Mouse (Mus musculus) lung, embryonic 16.5 days (tissue): ENCODE results near the gene Fam19a2. TPM values are rescaled to one million over a fixed set of nuclear protein-coding genes. Genes with fewer than 3 reads are reported as not detected.

Experiments
- ATAC-seq: fragments of 200-750 bp; cut with Nextera tagmentation; 2 replicates; pipeline ENCODE4 v1.8.0; 2017; ENCODE audit warnings: low read depth, mild to moderate bottlenecking, moderate library complexity
- H3K27ac ChIP-seq: fragments of 300-500 bp; sonication (generic); 2 replicates; pipeline ENCODE4 v1.5.1; 2014; ENCODE audit warnings: mild to moderate bottlenecking, control low read depth, low read length
- H3K27me3 ChIP-seq: fragments of 300-500 bp; sonication (generic); 2 replicates; pipeline ENCODE4 v1.6.1; 2014; ENCODE audit warnings: low read depth, low read length, mixed read lengths; ENCODE audit not compliant: control insufficient read depth, insufficient read depth
- H3K36me3 ChIP-seq: fragments of 300-500 bp; sonication (generic); 2 replicates; pipeline ENCODE4 v1.6.1; 2014; ENCODE audit warnings: low read length; ENCODE audit not compliant: control insufficient read depth, insufficient read depth
- H3K4me1 ChIP-seq: fragments of 300-500 bp; sonication (generic); replicated peaks from 2 replicates; pipeline ENCODE4 v1.6.1; 2014; ENCODE audit warnings: low read length, mixed read lengths; ENCODE audit not compliant: control insufficient read depth, insufficient read depth
- H3K4me2 ChIP-seq: fragments of 300-500 bp; sonication (generic); 2 replicates; pipeline ENCODE4 v1.6.1; 2014; ENCODE audit warnings: low read depth, low read length, control low read depth
- H3K4me3 ChIP-seq: fragments of 300-500 bp; sonication (generic); 2 replicates; pipeline ENCODE4 v1.5.1; 2014; ENCODE audit warnings: mild to moderate bottlenecking, low read length, control low read depth
- H3K9ac ChIP-seq: fragments of 300-500 bp; sonication (generic); 2 replicates; pipeline ENCODE4 v1.6.1; 2014; ENCODE audit warnings: low read length, control low read depth
- H3K9me3 ChIP-seq: fragments of 300-500 bp; sonication (generic); 2 replicates; pipeline ENCODE4 v1.6.1; 2016; ENCODE audit warnings: low read length; ENCODE audit not compliant: control insufficient read depth
- WGBS: fragments of 180-500 bp; shearing (Covaris S2); extraction: QIAGEN DNeasy Blood & Tissue Kit; methylation state at CpG from one replicate; pipeline ENCODE4 v1.1.7; 2014; 5-methylcytosine and 5-hydroxymethylcytosine counted together
- polyA plus RNA-seq: library from polyadenylated mRNA; unstranded; fragments of >200 nt; fragmentation: Nextera tagmentation; extraction: Ambion mirVana; gene quantifications from 2 replicates; pipeline ENCODE4 v1.2.1, GENCODE M21; 2015

Gene Fam19a2
- polyA plus RNA-seq, 1 experiment from 2014 or later: 1.8 TPM

DNA sequence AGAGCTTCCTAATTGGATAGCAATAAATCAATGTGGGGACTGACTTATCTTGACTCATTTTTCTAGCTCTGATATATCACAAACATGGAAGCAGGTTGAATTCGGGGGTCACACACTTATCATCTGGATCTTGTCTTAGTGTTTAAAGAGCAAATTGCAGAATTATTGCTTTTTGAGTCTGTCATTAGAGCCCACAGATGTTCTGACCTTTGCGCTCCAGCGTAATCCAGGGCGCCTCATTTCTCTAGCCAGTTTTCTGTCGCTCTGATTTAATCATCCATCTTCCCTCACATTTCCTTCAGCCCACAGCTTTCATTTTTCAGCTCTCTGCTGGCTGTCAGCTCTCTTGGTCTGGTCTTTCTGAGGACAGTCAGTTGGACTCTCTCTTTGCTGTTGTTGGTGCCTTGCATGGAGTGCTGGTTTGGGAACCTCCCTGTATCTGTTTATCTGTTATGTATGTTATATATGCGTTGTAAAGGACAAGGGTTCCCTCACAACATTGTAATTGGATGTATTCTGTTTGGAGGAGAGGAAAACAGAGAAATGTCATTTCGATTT is 154.9 kb downstream of the Fam19a2 start:
- Histone ChIP-seq H3K4me1 (no peaks in the 10 kb centered on the region), H3K4me2 (no peak overlapping the region), H3K27me3 (no peaks in the 10 kb centered on the region), H3K9me3 (no peaks in the 10 kb centered on the region), H3K27ac (no peak overlapping the region), H3K9ac (no peak overlapping the region), H3K4me3 (no peak overlapping the region), H3K36me3 (no peaks in the 10 kb centered on the region)
- 47% methylated on average over 7 of the region's 7 CpGs for WGBS
- ATAC-seq: no peak

DNA sequence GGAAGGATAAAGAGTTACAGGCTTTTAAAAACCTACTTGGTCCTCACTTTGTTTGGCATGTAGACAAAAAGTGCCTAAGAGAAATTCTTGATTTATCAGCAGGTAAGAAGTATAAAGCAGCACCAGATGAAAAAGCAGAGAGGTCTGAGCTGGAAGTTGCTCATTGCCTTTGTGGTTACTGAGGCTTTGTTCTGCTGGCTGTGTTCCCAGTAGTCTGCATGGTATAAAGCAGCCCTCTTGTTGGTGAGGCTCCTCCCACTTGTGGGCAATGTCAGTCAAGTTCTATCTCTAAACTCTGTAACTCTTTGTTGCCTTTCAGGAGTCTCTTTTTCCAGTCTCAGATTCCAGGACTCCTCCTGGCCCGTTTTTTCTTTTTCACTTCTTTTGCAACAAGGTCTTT is 156.5 kb downstream of the Fam19a2 start:
- ATAC-seq: no peak
- 87% methylated on average over 1 of the region's 1 CpGs for WGBS
- Histone ChIP-seq H3K27me3 (no peaks in the 10 kb centered on the region), H3K4me2 (no peak overlapping the region), H3K4me3 (no peak overlapping the region), H3K9me3 (no peaks in the 10 kb centered on the region), H3K27ac (no peak overlapping the region), H3K9ac (no peak overlapping the region), H3K36me3 (no peaks in the 10 kb centered on the region), H3K4me1 (no peaks in the 10 kb centered on the region)

DNA sequence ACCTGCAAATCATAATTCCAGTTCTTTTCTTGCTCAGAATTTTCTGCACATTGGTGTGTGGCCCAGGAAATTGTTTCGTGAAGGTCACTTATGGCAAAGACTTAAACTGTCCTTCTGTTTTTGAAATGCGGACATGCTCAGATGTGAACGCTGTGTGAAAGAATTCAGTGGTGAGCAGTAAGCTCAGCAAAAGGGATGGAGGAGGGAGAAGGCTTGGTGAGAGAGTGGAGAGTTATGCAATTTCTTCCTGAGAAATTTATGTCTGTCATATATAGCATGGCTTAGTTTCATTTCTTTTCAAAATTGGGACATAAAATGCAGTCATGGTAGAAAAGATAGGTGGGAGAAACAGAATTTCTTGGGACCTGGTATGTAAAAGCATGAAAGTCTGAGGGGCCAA is 160.7 kb downstream of the Fam19a2 start:
- H3K4me3 ChIP-seq: no peak overlapping the region
- no peak overlapping the region for H3K9ac ChIP-seq
- WGBS: 87% methylated on average over 3 of the region's 3 CpGs
- no peak overlapping the region for H3K27ac ChIP-seq
- no peak overlapping the region for H3K4me2 ChIP-seq
- no peaks in the 10 kb centered on the region for H3K4me1 ChIP-seq
- H3K9me3 ChIP-seq: no peaks in the 10 kb centered on the region
- H3K27me3 ChIP-seq: no peaks in the 10 kb centered on the region
- ATAC-seq: no peak
- no peaks in the 10 kb centered on the region for H3K36me3 ChIP-seq

DNA sequence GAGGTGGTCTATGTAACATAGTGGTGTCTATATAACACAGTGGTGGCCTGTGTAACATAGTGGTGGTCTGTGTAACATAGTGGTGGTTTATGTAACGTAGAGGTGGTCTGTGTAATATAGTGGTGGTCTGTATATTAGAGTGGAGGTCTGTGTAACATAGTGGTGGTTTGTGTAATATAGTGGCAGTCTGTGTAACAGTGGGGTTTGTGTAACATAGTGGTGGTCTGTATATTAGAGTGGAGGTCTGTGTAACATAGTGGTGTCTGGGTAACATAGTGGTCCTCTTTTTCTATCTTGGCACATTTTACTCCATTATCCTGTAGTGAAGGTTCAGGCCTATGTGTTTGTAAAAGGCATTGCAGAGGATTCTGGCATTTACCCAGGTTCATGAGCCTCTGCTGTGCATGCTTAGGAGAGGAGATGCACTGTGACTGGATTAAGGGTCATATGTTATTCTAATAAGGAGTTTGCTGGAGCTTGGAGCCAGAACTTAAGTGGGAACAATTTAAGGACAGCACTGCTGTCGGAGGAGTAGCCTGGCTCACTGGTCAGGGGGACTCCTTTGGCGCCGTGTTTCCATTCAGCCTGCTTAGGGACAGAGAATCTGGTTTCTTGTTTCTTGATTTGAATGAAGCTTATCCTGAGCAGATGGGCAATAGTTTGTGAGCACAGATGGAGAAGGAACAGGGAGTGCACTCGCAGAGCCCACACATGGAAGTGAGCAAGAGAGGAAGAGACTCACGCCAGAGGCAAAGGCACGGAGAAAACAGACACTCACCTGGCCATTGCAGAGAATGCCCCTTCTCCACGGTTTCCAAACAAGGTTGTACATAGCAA is 162.9 kb downstream of the Fam19a2 start:
- H3K9ac ChIP-seq: no peak overlapping the region
- H3K4me1 ChIP-seq: no peaks in the 10 kb centered on the region
- no peaks in the 10 kb centered on the region for H3K27me3 ChIP-seq
- no peaks in the 10 kb centered on the region for H3K36me3 ChIP-seq
- no peak overlapping the region for H3K4me3 ChIP-seq
- WGBS: 81% methylated on average over 8 of the region's 8 CpGs
- H3K4me2 ChIP-seq: no peak overlapping the region
- H3K9me3 ChIP-seq: no peaks in the 10 kb centered on the region
- H3K27ac ChIP-seq: no peak overlapping the region
- ATAC-seq: no peak

DNA sequence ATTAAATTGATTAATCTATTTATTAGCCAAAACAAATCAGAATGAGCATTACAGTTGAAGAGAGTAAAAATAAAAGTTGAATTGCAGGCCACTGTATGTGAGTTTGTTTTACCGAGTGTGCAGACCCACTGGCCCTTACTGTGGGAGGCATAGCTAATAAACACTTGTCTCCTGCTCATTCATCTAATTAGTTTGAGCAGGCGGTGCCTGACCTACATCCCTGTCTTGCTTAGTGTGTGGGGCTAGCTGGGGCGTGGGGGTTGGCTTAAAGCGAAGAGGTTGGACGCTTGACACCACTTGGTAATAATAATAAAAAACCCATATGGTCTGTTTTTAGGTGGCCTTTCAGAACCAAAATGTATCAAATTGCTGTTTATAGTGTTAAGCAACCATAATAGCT is 167.8 kb downstream of the Fam19a2 start:
- H3K9me3 ChIP-seq: no peaks in the 10 kb centered on the region
- ATAC-seq: no peak
- H3K36me3 ChIP-seq: no peaks in the 10 kb centered on the region
- no peaks in the 10 kb centered on the region for H3K27me3 ChIP-seq
- H3K4me2 ChIP-seq: no peak overlapping the region
- no peak overlapping the region for H3K4me3 ChIP-seq
- H3K4me1 ChIP-seq: no peaks in the 10 kb centered on the region
- H3K27ac ChIP-seq: no peak overlapping the region
- 65% methylated on average over 5 of the region's 5 CpGs for WGBS
- H3K9ac ChIP-seq: no peak overlapping the region

DNA sequence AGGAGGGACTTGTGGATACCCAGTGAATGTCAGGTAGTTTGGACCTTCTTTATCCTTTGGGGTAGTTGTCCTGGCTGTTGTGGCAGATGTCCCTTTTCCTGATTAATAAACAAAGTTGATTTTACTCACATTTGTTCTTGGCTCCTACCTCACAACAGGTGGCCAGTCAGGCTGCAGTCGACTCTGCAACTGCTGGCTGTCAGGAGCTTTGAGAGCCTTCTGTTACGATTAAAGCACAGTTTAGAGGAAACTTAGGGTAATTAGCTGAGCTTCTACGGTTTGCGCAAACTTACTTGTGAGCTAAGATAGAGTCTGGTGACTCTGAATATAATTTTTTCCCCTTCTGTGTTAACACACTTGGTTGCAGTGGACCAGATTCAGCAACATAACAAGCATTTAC is 173.8 kb downstream of the Fam19a2 start:
- WGBS: 78% methylated on average over 4 of the region's 4 CpGs
- Histone ChIP-seq H3K4me1 (no peaks in the 10 kb centered on the region), H3K27ac (no peak overlapping the region), H3K9ac (no peak overlapping the region), H3K4me3 (no peak overlapping the region), H3K4me2 (no peak overlapping the region), H3K27me3 (no peaks in the 10 kb centered on the region), H3K36me3 (no peaks in the 10 kb centered on the region), H3K9me3 (no peaks in the 10 kb centered on the region)
- ATAC-seq: no peak

DNA sequence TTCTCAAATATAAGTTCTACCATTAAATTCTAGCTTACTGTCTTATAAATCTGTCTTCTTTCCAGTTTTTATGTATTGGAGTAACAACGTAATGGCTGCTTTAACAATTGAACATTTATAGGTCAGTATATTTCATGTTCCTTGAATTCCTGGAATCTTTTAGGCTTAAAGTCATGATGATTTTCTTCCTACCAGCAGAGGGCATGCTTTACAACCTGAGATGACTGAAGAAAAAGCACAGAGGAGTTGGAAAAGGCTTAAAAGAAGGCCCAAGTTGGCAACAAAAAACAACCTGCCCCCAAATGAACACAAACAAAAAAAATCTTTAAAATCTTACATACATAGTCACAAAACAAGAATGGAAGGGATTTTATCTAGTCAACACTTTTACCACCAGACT is 193.0 kb downstream of the Fam19a2 start:
- H3K4me1 ChIP-seq: no peaks in the 10 kb centered on the region
- 93% methylated on average over 1 of the region's 1 CpGs for WGBS

DNA sequence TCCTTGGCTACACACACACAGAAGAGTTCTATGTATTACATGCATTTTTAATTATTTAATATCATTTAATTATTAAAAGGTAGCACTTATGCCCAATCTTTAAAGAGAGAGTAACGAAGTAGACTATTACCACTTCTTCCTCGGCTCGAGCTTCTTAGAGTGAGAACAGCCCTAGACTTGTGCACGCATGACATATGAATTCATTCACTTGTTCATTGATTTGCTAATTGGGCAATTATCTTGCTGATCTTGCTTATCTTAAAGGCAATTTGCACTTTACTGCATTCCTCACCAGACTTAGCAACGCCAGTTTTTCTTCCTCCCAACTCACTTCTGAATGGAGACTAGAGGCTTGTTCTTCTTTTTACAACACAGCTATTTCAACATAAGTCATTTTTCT is 196.7 kb downstream of the Fam19a2 start:
- H3K9me3 ChIP-seq: no peaks in the 10 kb centered on the region
- ATAC-seq: no peak
- 72% methylated on average over 5 of the region's 5 CpGs for WGBS
- H3K27ac ChIP-seq: no peak overlapping the region
- no peak overlapping the region for H3K4me2 ChIP-seq
- H3K36me3 ChIP-seq: no peaks in the 10 kb centered on the region
- no peaks in the 10 kb centered on the region for H3K27me3 ChIP-seq
- no peaks in the 10 kb centered on the region for H3K4me1 ChIP-seq
- no peak overlapping the region for H3K9ac ChIP-seq
- no peak overlapping the region for H3K4me3 ChIP-seq

More for the DNA sequence above, 193.0 kb downstream of the Fam19a2 start:
- no peak overlapping the region for H3K9ac ChIP-seq
- no peaks in the 10 kb centered on the region for H3K36me3 ChIP-seq
- H3K27me3 ChIP-seq: no peaks in the 10 kb centered on the region
- no peak overlapping the region for H3K4me2 ChIP-seq
- H3K9me3 ChIP-seq: no peaks in the 10 kb centered on the region
- ATAC-seq: no peak
- H3K27ac ChIP-seq: no peak overlapping the region
- no peak overlapping the region for H3K4me3 ChIP-seq

DNA sequence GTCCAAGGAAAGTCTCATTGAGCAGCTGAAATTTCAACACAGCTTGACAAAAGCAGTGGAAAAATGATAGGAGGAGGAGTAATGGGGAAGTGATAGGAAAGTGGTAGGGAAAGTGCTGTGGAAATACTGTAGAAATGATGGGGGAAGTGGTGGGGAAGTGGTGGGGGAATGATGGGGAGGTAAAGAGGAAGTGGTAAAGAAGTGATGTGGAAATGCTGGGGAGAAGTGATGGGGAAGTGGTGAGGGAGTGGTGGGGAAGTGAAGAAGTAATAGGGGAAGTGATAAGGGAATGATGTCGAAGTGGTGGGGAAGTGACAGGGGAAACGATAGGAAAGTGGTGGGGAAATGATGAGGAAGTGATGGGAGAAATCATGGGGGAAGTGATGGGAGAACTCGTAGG is 198.5 kb downstream of the Fam19a2 start:
- no peak overlapping the region for H3K4me2 ChIP-seq
- no peaks in the 10 kb centered on the region for H3K4me1 ChIP-seq
- H3K9me3 ChIP-seq: no peaks in the 10 kb centered on the region
- no peaks in the 10 kb centered on the region for H3K36me3 ChIP-seq
- no peaks in the 10 kb centered on the region for H3K27me3 ChIP-seq
- 79% methylated on average over 3 of the region's 3 CpGs for WGBS
- no peak overlapping the region for H3K4me3 ChIP-seq
- H3K9ac ChIP-seq: no peak overlapping the region
- ATAC-seq: no peak
- H3K27ac ChIP-seq: no peak overlapping the region
